In the genomic region with DNA sequence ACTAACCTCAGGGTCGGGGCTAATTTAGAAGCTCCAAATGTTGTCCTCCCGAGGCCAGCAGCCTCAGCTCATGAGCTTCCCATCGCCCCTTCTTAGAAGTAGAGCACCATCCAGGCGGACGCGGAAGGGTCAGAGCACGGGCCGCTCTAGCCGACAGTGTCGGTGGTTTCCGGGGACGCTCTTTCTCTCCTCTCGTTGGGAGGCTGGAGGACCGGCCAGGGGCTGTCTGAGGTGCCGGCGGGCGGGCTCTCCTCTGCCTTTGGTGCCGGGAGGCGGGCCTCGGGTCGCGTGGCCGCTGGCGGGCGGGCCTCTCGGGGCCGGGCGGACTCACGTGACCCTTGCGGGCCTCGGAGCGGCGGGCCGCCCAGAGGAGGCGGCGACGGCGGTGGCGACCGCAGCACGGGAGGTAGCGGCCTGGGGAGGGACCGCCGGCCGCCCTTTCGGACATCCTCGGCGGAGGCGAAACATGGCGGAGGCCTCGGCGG, we compare ENCODE assay signal across 1 mouse cellular context.
A peak's percentile ranks its signal among the peaks of the same experiment; 100 is the strongest.
TF ChIP-seq lines count a peak whose summit lies in the region.

A gene (minus strand): TSS at position 286 of the 485 bp plus-strand sequence.
A gene (plus strand): TSS at position 322 of the 485 bp plus-strand sequence.

TF ChIP-seq in MEL, 35 proteins besides CTCF, POLR2A, EP300 and RAD21 (continued from another document):
- TF ChIP-seq ZNF384 (IDR thresholded peaks at IDR 0.05; ENCODE audit: low read depth, low read length) (0 out of 2 replicates have a peak, but pooled peaks have one; percentile 39), BHLHE40 (IDR thresholded peaks at IDR 0.05; ENCODE audit: borderline replicate concordance, low read depth, low read length) (peak; percentile 96), ETS1 (IDR thresholded peaks at IDR 0.05; ENCODE audit: low read depth, low read length) (peak; percentile 76; the same call in 1 of the 2 replicates), GATA1 (IDR thresholded peaks at IDR 0.05; ENCODE audit: low read depth, low read length) (no peak), TAL1 (IDR thresholded peaks at IDR 0.05; ENCODE audit: low read length) (no peak), USF1 (IDR thresholded peaks at IDR 0.05; ENCODE audit: low read depth, low read length) (peak; percentile 98), ZMIZ1 (IDR thresholded peaks at IDR 0.05; ENCODE audit: low read depth, low read length) (peak; percentile 98)
